Mouse (Mus musculus) lung, adult 2 months (tissue): ENCODE data around the gene Helz2. TPM values are rescaled to one million over a fixed set of nuclear protein-coding genes. Genes with fewer than 3 reads are reported as not detected.

Experiments used
- DNase-seq: peaks from one replicate; pipeline ENCODE4 v3.0.0; 2022
- H3K4me1 ChIP-seq: fragments of 200-500 bp; 2 replicates; pipeline ENCODE4 v1.6.1; 2011; ENCODE audit warnings: low read length; ENCODE audit not compliant: control insufficient read depth, insufficient read depth
- H3K4me3 ChIP-seq: fragments of 200-500 bp; replicated peaks from 2 replicates; pipeline ENCODE3; 2011; ENCODE audit warnings: low read depth, mild to moderate bottlenecking, control low read depth, low read length; ENCODE audit errors: extremely low read depth
- CTCF ChIP-seq: fragments of 200-500 bp; IDR thresholded peaks from 2 replicates; pipeline ENCODE4 v1.5.1; 2011; ENCODE audit warnings: mild to moderate bottlenecking, low read length, control low read depth; ENCODE audit not compliant: insufficient read depth
- POLR2A ChIP-seq: fragments of 200-500 bp; IDR thresholded peaks from 2 replicates; pipeline ENCODE4 v1.6.1; 2011; ENCODE audit warnings: low read depth, mild to moderate bottlenecking, control low read depth, low read length, borderline replicate concordance; ENCODE audit errors: extremely low read depth
- WGBS: fragments of 180-500 bp; shearing (Covaris S2); methylation state at CpG from one replicate; pipeline ENCODE4 v1.1.7; 2018; 5-methylcytosine and 5-hydroxymethylcytosine counted together
- polyA plus RNA-seq: library from polyadenylated mRNA; depleted of rRNA; stranded (reverse); fragments of >200 nt; gene quantifications from 2 replicates; pipeline ENCODE4 v1.2.3, GENCODE M21; 2012

Helz2 gene
- polyA plus RNA-seq, 1 experiment: 49.7 TPM

- 45% methylated on average over 2 of the region's 2 CpGs for WGBS
- no peak overlapping the region for H3K4me3 ChIP-seq
- peaks cover 19% of the 10 kb centered on the region for H3K4me1 ChIP-seq
- no peak for DNase-seq
- TF ChIP-seq POLR2A: no peak
- TF ChIP-seq CTCF: no peak
These were observed 3.0 kb downstream of the Helz2 start for GRCm38 (mm10) chr2:181238861-181239260.

GRCm38 (mm10) chr2:181238091-181238610 is 3.7 kb downstream of the Helz2 start:
- H3K4me1 ChIP-seq: peaks cover 17% of the 10 kb centered on the region
- no peak for DNase-seq
- WGBS: 61% methylated on average over 10 of the region's 10 CpGs
- no peak overlapping the region for H3K4me3 ChIP-seq
- TF ChIP-seq POLR2A (no peak), CTCF (no peak)

- DNase-seq: no peak
- Histone ChIP-seq H3K4me1 (peaks cover 17% of the 10 kb centered on the region), H3K4me3 (no peak overlapping the region)
- WGBS: 87% methylated on average over 17 of the region's 17 CpGs
- TF ChIP-seq CTCF (no peak), POLR2A (peak; percentile 7; the same call in 1 of the 2 replicates)
These were observed 4.4 kb downstream of the Helz2 start for GRCm38 (mm10) chr2:181237251-181238014.

- DNase-seq: no peak
- peak; percentile 64 for TF ChIP-seq CTCF
- TF ChIP-seq POLR2A: no peak
- WGBS: 76% methylated on average over 23 of the region's 23 CpGs
- peaks cover 17% of the 10 kb centered on the region for H3K4me1 ChIP-seq
- no peak overlapping the region for H3K4me3 ChIP-seq
These were observed 5.9 kb downstream of the Helz2 start for GRCm38 (mm10) chr2:181235681-181236566.

GRCm38 (mm10) chr2:181234680-181235079 is 7.1 kb downstream of the Helz2 start:
- TF ChIP-seq CTCF (no peak), POLR2A (no peak)
- 85% methylated on average over 11 of the region's 11 CpGs for WGBS
- Histone ChIP-seq H3K4me1 (peaks cover 5% of the 10 kb centered on the region), H3K4me3 (no peak overlapping the region)
- no peak for DNase-seq

GRCm38 (mm10) chr2:181233443-181233842 is 8.4 kb downstream of the Helz2 start:
- DNase-seq: no peak

GRCm38 (mm10) chr2:181231171-181231570 is 10.7 kb downstream of the Helz2 start:
- TF ChIP-seq CTCF (no peak), POLR2A (no peak)
- peaks cover 3% of the 10 kb centered on the region for H3K4me1 ChIP-seq
- no peak for DNase-seq
- no peak overlapping the region for H3K4me3 ChIP-seq
- WGBS: 86% methylated on average over 20 of the region's 20 CpGs

More at GRCm38 (mm10) chr2:181233443-181233842, 8.4 kb downstream of the Helz2 start:
- TF ChIP-seq POLR2A (no peak), CTCF (no peak)
- Histone ChIP-seq H3K4me3 (no peak overlapping the region), H3K4me1 (peaks cover 3% of the 10 kb centered on the region)
- 90% methylated on average over 15 of the region's 15 CpGs for WGBS

- Histone ChIP-seq H3K4me3 (no peak overlapping the region), H3K4me1 (peaks cover 3% of the 10 kb centered on the region)
- 39% methylated on average over 1 of the region's 1 CpGs for WGBS
- TF ChIP-seq CTCF (no peak), POLR2A (no peak)
- no peak for DNase-seq
These were observed 13.5 kb downstream of the Helz2 start for GRCm38 (mm10) chr2:181228335-181228734.

- no peak for DNase-seq
- 55% methylated on average over 3 of the region's 3 CpGs for WGBS
- TF ChIP-seq POLR2A (no peak), CTCF (no peak; the same call in 1 of the 2 replicates)
These were observed 14.7 kb downstream of the Helz2 start for GRCm38 (mm10) chr2:181227122-181227521.

More at GRCm38 (mm10) chr2:181227122-181227521, 14.7 kb downstream of the Helz2 start:
- Histone ChIP-seq H3K4me3 (no peak overlapping the region), H3K4me1 (peaks cover 3% of the 10 kb centered on the region)
